Mouse (Mus musculus): ENCODE measurements at regions not wholly inside any gene's neighbourhood (a gene's known extent, or its start where the extent isn't known, plus 50 kb on each side); places are given as distances from the start of the nearest gene placed in this dataset.
A peak's percentile ranks its signal among the peaks of the same experiment; 100 is the strongest.
"Not testable (repeated sequence)": the region's sequence is repeated elsewhere in the genome, so short reads cannot be mapped to it uniquely, and the experiment has no call there.

- in situ Hi-C loops (cut with MboI; ENCODE audit: low pct_ligation_motif_present, low pct_unique_long_range_greater_than_20kb, low sequenced_read_pairs) (no loop called here), dilution Hi-C loops (cut with MboI; ENCODE audit: extremely low pct_ligation_motif_present, extremely low pct_unique_long_range_greater_than_20kb, low sequenced_read_pairs) (no loop called here)
- peaks cover 4 to 6% of the 10 kb centered on the region in 2 experiments; a peak in 3 of 4 replicates for H3K4me1 ChIP-seq (ENCODE audit: control insufficient read depth in 1 of 2, insufficient read depth in 2 of 2)
- H3K27me3 ChIP-seq (replicated peaks): no peaks in the 10 kb centered on the region
- no peak for DNase-seq (ENCODE audit: extremely low read depth)
- no peak overlapping the region for H3K4me3 ChIP-seq (replicated peaks in 1 of 3; ENCODE audit: low read depth in 2 of 3, low read length in 2 of 3, poor library complexity in 1 of 3)
- H3K9me3 ChIP-seq (replicated peaks; ENCODE audit: low read length): no peaks in the 10 kb centered on the region
- peak overlapping the region; percentile 21; the same call in 1 of the 2 replicates for H3K4me2 ChIP-seq (ENCODE audit: insufficient read depth, low read depth, poor library complexity, severe bottlenecking)
- H3K9ac ChIP-seq (ENCODE audit: insufficient read depth, low read depth): no peak overlapping the region
- H3K79me2 ChIP-seq (replicated peaks; ENCODE audit: control insufficient read depth, extremely low read depth, insufficient read depth, poor library complexity, severe bottlenecking): no peaks in the 10 kb centered on the region
- TF ChIP-seq MAZ (IDR thresholded peaks at IDR 0.05; ENCODE audit: low read depth, low read length) (no peak), SMC3 (IDR thresholded peaks at IDR 0.05; ENCODE audit: low read depth, low read length) (no peak), E2F4 (IDR thresholded peaks at IDR 0.05; ENCODE audit: insufficient replicate concordance, low read depth, low read length) (no peak), MAFK (IDR thresholded peaks at IDR 0.05; ENCODE audit: insufficient replicate concordance, low read length) (no peak), MXI1 (IDR thresholded peaks at IDR 0.05; ENCODE audit: low read depth, low read length) (no peak), MYC (IDR thresholded peaks at IDR 0.05; ENCODE audit: low read depth, low read length) (no peak), USF2 (conservative IDR thresholded peaks at IDR 0.05; ENCODE audit: low read depth, low read length) (no peak), ETS1 (conservative IDR thresholded peaks at IDR 0.05; ENCODE audit: low read depth, low read length) (no peak), ZMIZ1 (IDR thresholded peaks at IDR 0.05; ENCODE audit: low read depth, low read length) (no peak), PAX5 (IDR thresholded peaks at IDR 0.05; ENCODE audit: low read length) (no peak), MEF2A (IDR thresholded peaks at IDR 0.05; ENCODE audit: borderline replicate concordance, low read depth, low read length) (no peak), KAT2A (IDR thresholded peaks at IDR 0.05; ENCODE audit: insufficient replicate concordance, low read length) (no peak), UBTF (IDR thresholded peaks at IDR 0.05; ENCODE audit: low read depth, low read length) (no peak), HCFC1 (IDR thresholded peaks at IDR 0.05; ENCODE audit: low read depth, low read length) (no peak), RCOR1 (conservative IDR thresholded peaks at IDR 0.05; ENCODE audit: low read depth, low read length) (no peak), SIN3A (IDR thresholded peaks at IDR 0.05; ENCODE audit: low read length) (no peak), JUND (conservative IDR thresholded peaks at IDR 0.05; ENCODE audit: low read depth, low read length) (no peak)
- no peaks in the 10 kb centered on the region for H3K36me3 ChIP-seq (replicated peaks in 1 of 2; ENCODE audit: control insufficient read depth in 1 of 2, insufficient read depth in 1 of 2, low read length in 1 of 2)
- no peak overlapping the region; the same call in 1 of the 2 replicates for H3K27ac ChIP-seq (ENCODE audit: insufficient read depth, low read depth)
Measured at GRCm38 (mm10) chr5:105358902-105359301, 56.7 kb upstream of the Lrrc8b start.

- H3K9ac ChIP-seq (ENCODE audit: insufficient read depth, low read depth); H3K9me3 ChIP-seq (replicated peaks; ENCODE audit: low read length); DNase-seq (ENCODE audit: extremely low read depth); H3K4me1 ChIP-seq (ENCODE audit: control insufficient read depth in 1 of 2, insufficient read depth in 2 of 2); in situ Hi-C loops (cut with MboI; ENCODE audit: low pct_ligation_motif_present, low pct_unique_long_range_greater_than_20kb, low sequenced_read_pairs); H3K27me3 ChIP-seq (replicated peaks); H3K27ac ChIP-seq (ENCODE audit: insufficient read depth, low read depth); H3K4me2 ChIP-seq (ENCODE audit: insufficient read depth, low read depth, poor library complexity, severe bottlenecking); H3K79me2 ChIP-seq (replicated peaks; ENCODE audit: control insufficient read depth, extremely low read depth, insufficient read depth, poor library complexity, severe bottlenecking); H3K36me3 ChIP-seq (replicated peaks in 1 of 2; ENCODE audit: control insufficient read depth in 1 of 2, insufficient read depth in 1 of 2, low read length in 1 of 2); dilution Hi-C loops (cut with MboI; ENCODE audit: extremely low pct_ligation_motif_present, extremely low pct_unique_long_range_greater_than_20kb, low sequenced_read_pairs); H3K4me3 ChIP-seq (replicated peaks in 1 of 3; ENCODE audit: low read depth in 2 of 3, low read length in 2 of 3, poor library complexity in 1 of 3): not testable (repeated sequence)
Measured at GRCm38 (mm10) chr5:105356393-105356792, 59.2 kb upstream of the Lrrc8b start.
